Mouse (Mus musculus): ENCODE measurements around the gene Abcb6.

GRCm38 (mm10) chr1:75141486-75142190, 38.6 kb downstream of the Abcb6 start:
- TF ChIP-seq CTCF (IDR thresholded peaks at IDR 0.05; ENCODE audit: low read depth) (no peak), EP300 (IDR thresholded peaks at IDR 0.05; ENCODE audit: low read depth) (no peak)
